Mouse (Mus musculus) lung, postnatal 0 days (tissue): ENCODE data around the gene Rcor3. TPM values are rescaled to one million over a fixed set of nuclear protein-coding genes. Genes with fewer than 3 reads are reported as not detected.

Source experiments
- ATAC-seq: fragments of 200-750 bp; cut with Nextera tagmentation; 2 replicates; pipeline ENCODE4 v1.8.0; 2017; ENCODE audit warnings: moderate library complexity
- DNase-seq: peaks from one replicate; pipeline ENCODE4 v3.0.0-alpha.2; 2016; ENCODE audit warnings: low spot score
- H3K27ac ChIP-seq: fragments of 300-500 bp; sonication (generic); 2 replicates; pipeline ENCODE4 v1.5.1; 2014; ENCODE audit warnings: antibody characterized with exemption, mild to moderate bottlenecking, low read length, mixed read lengths
- H3K27me3 ChIP-seq: fragments of 300-500 bp; sonication (generic); replicated peaks from 2 replicates; pipeline ENCODE4 v1.6.1; 2014; ENCODE audit warnings: low read length, mixed read lengths; ENCODE audit not compliant: insufficient read depth
- H3K36me3 ChIP-seq: fragments of 300-500 bp; sonication (generic); 2 replicates; pipeline ENCODE4 v1.6.1; 2014; ENCODE audit warnings: low read length, mixed read lengths; ENCODE audit not compliant: insufficient read depth
- H3K4me1 ChIP-seq: fragments of 300-500 bp; sonication (generic); 2 replicates; pipeline ENCODE4 v1.6.1; 2014; ENCODE audit warnings: antibody characterized with exemption, low read depth, low read length, mixed read lengths; ENCODE audit not compliant: insufficient read depth
- H3K4me2 ChIP-seq: fragments of 300-500 bp; sonication (generic); replicated peaks from 2 replicates; pipeline ENCODE4 v1.6.1; 2014; ENCODE audit warnings: low read depth, mild to moderate bottlenecking, low read length, moderate library complexity, mixed read lengths
- H3K4me3 ChIP-seq: fragments of 300-500 bp; sonication (generic); 2 replicates; pipeline ENCODE4 v1.5.1; 2014; ENCODE audit warnings: low read depth, low read length
- H3K9ac ChIP-seq: fragments of 300-500 bp; sonication (generic); replicated peaks from 2 replicates; pipeline ENCODE4 v1.6.1; 2014; ENCODE audit warnings: low read depth, mild to moderate bottlenecking
- H3K9me3 ChIP-seq: fragments of 300-500 bp; sonication (generic); 2 replicates; pipeline ENCODE4 v1.6.1; 2016; ENCODE audit warnings: low read length, mixed read lengths
- CTCF ChIP-seq: IDR thresholded peaks from 2 replicates; pipeline ENCODE4 v1.5.1; 2016; ENCODE audit warnings: antibody characterized with exemption, mild to moderate bottlenecking
- EP300 ChIP-seq: IDR thresholded peaks from 2 replicates; pipeline ENCODE4 v1.6.1; 2016; ENCODE audit warnings: antibody characterized with exemption, mild to moderate bottlenecking, control low read depth
- WGBS: fragments of 180-500 bp; shearing (Covaris S2); extraction: QIAGEN DNeasy Blood & Tissue Kit; methylation state at CpG from one replicate; pipeline ENCODE4 v1.1.7; 2014; 5-methylcytosine and 5-hydroxymethylcytosine counted together
- polyA plus RNA-seq: library from polyadenylated mRNA; unstranded; fragments of >200 nt; fragmentation: Nextera tagmentation; extraction: Ambion mirVana; gene quantifications from 2 replicates; pipeline ENCODE4 v1.2.1, GENCODE M21; 2015

Gene Rcor3
- polyA plus RNA-seq, 1 experiment from 2014 or later: 26.1 TPM

DNA sequence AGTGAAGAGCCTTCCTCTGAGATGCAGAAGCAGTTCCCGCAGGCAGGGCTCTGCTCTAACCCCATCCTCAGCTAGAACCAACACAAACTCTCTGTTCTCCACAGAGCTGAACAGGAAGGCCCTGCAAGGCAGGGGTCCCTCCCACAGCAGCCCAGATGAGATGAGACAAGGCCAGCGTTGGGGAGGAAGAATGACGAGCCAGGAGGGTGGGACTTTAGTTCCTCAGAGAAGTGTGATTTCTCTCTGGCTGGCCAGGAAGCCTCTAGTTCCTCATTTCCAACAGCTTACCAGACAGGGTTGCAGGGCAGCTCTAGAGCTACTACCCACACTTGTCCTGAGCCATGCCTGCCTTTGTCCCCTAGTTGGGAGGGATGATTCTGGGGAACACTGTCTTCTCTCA lies 59.5 kb downstream of the Rcor3 start:
- no peak; the same call in 1 of the 2 replicates for TF ChIP-seq EP300
- TF ChIP-seq CTCF: no peak
- Histone ChIP-seq H3K27me3 (no peaks in the 10 kb centered on the region), H3K4me2 (no peak overlapping the region), H3K9ac (no peak overlapping the region), H3K27ac (peak overlapping the region; percentile 48), H3K36me3 (0 out of 2 replicates have a peak, but pooled peaks cover 6% of the 10 kb centered on the region), H3K4me3 (no peak overlapping the region), H3K9me3 (peaks cover 3% of the 10 kb centered on the region; the same call in 1 of the 2 replicates), H3K4me1 (peaks cover 21% of the 10 kb centered on the region; the same call in 1 of the 2 replicates)
- ATAC-seq (peak; percentile 85), DNase-seq (peak; percentile 84)
- WGBS: 24% methylated on average over 3 of the region's 3 CpGs

DNA sequence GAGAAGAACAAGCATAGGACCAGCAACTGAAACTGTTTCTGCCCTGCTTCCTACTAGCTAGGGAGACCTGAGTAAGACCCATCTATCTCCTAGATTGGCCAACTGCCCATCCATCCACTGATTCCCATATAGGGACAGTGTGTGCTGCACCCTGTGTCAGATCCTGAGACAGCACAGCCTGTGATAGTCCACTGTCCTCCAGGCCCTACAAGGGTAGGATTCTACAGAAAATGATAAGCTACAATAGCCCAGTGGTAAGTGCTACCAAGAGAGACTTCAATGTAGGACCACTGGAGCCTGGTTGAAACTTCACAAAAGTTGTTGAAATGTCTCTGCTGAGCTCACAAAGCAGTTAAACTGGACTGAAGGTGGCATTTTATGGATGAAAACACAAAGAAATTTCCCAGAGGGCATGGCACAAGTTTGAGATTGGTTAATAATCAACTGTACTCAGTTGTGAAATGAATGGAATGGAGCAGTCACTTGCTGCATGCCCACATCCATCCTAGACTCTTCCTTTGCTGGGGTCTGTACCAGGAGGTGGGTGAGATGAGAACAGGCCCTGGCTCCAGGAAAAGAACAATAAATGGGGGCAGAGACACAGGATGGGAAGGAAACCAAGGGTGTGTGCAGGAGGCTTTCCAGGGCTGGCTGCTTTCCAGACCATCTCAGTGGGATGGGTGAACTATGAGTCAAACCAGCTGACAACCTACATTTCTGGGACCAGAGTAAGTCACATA lies 60.9 kb downstream of the Rcor3 start:
- ATAC-seq: peak; percentile 45
- Histone ChIP-seq H3K4me2 (no peak overlapping the region), H3K9me3 (peaks cover 3% of the 10 kb centered on the region; the same call in 1 of the 2 replicates), H3K27ac (peak overlapping the region; percentile 62; the same call in 1 of the 2 replicates), H3K9ac (no peak overlapping the region), H3K36me3 (0 out of 2 replicates have a peak, but pooled peaks cover 3% of the 10 kb centered on the region), H3K27me3 (no peaks in the 10 kb centered on the region), H3K4me1 (peaks cover 21% of the 10 kb centered on the region; the same call in 1 of the 2 replicates), H3K4me3 (no peak overlapping the region)
- TF ChIP-seq EP300 (0 out of 2 replicates have a peak, but pooled peaks have one; percentile 64), CTCF (no peak)
- DNase-seq: peak; percentile 70

DNA sequence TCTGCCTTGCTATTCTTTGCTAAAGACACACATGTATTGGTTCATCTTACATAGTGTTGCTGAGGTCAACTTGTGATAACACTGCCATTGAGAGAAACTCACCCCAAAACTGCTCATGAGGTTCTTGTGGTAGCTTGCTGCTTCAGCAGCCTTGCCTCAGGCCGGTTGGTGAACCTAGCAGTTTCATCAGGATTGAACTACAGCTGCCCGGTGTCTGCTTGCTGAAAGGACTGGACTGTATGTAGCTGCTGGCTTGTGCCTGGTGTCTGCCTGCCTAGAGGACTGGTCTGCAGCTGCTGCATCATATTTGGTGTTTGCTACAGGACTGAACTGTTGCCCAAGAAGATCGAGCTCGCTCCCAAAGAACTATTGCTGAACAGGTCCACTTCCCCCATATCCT lies 61.8 kb downstream of the Rcor3 start:
- no peak for DNase-seq
- no peak for TF ChIP-seq EP300
- TF ChIP-seq CTCF: no peak
- H3K27me3 ChIP-seq: no peaks in the 10 kb centered on the region
- no peak overlapping the region for H3K4me3 ChIP-seq
- no peaks in the 10 kb centered on the region for H3K9me3 ChIP-seq
- peaks cover 21% of the 10 kb centered on the region for H3K4me1 ChIP-seq
- ATAC-seq: no peak
- no peak overlapping the region for H3K9ac ChIP-seq
- H3K4me2 ChIP-seq: no peak overlapping the region
- no peaks in the 10 kb centered on the region for H3K36me3 ChIP-seq
- H3K27ac ChIP-seq: peak overlapping the region; percentile 62; the same call in 1 of the 2 replicates
- WGBS: 47% methylated on average over 4 of the region's 4 CpGs

DNA sequence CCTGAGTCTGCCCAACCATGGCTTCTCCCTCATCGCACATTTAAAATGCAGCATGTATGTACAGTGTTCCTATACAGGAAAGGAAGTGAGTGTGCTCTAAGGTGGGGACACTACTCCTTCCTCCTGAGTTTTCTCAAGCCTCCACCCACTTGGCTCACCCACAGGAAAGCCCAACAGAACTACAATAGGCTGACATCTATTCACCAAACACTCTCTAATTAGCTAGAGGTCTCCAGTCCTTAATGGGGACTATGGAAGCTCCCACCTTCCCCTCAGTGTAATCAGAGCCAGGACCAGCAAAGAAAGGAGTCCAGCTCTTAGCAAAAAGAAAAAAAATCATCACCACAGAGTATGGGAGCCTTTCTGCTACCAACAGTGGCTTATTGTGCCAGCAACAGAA lies 63.0 kb downstream of the Rcor3 start:
- Histone ChIP-seq H3K27ac (no peak overlapping the region), H3K36me3 (no peaks in the 10 kb centered on the region), H3K27me3 (no peaks in the 10 kb centered on the region), H3K9ac (no peak overlapping the region), H3K4me3 (no peak overlapping the region), H3K4me2 (no peak overlapping the region), H3K4me1 (peaks cover 26% of the 10 kb centered on the region), H3K9me3 (no peaks in the 10 kb centered on the region)
- TF ChIP-seq CTCF: no peak
- peak; percentile 80 for TF ChIP-seq EP300
- ATAC-seq (peak; percentile 29), DNase-seq (peak; percentile 50)
- 25% methylated on average over 1 of the region's 1 CpGs for WGBS

DNA sequence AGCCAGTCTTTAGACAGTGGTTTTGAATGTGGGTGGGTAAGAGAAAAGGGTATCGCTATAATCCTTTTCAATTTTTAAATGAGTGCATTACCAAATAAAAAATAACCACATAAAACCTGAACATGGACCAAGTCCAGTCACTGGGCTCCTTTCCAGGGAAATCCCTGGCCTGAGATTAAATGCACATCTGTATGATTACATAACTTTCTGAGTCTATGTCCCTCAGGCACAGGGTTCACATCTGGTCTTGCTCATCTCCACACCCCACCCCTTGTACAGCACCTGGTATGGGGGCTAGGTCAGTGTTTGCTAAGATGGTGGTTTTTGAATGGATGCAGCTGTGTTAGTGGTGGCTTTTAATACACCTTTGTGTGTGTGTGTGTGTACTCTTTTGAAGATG lies 65.4 kb downstream of the Rcor3 start:
- H3K9me3 ChIP-seq: no peaks in the 10 kb centered on the region
- DNase-seq: no peak
- ATAC-seq: no peak
- H3K27ac ChIP-seq: no peak overlapping the region
- H3K36me3 ChIP-seq: 0 out of 2 replicates have a peak, but pooled peaks cover 5% of the 10 kb centered on the region
- no peak for TF ChIP-seq CTCF
- no peaks in the 10 kb centered on the region for H3K27me3 ChIP-seq
- H3K4me2 ChIP-seq: no peak overlapping the region
- 79% methylated on average over 1 of the region's 1 CpGs for WGBS
- H3K4me1 ChIP-seq: peaks cover 13% of the 10 kb centered on the region
- H3K9ac ChIP-seq: no peak overlapping the region
- H3K4me3 ChIP-seq: no peak overlapping the region

DNA sequence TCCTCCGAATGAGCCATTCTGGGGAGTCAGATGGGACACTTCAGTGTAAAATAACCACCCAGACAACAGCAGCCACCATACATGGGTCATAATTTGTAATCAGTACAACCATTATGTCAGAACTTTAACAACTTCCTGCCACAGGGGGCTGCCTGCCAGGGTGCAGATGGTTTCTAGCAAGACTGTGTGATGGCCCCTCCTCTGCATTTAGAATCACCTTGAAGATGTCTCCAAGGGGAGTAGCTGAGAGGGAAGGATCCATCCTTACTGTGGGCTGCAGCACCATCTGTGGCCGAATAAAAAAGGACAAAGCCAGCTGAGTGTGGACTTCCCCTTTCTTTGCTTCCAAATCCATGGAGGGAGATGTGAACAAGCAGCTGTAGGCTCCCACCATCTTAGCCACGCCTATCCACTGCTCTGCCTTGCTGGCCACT lies 67.2 kb downstream of the Rcor3 start:
- H3K27ac ChIP-seq: 0 out of 2 replicates have a peak overlapping the region, but pooled peaks have one; percentile 9
- no peaks in the 10 kb centered on the region for H3K9me3 ChIP-seq
- TF ChIP-seq EP300 (no peak), CTCF (peak; percentile 45)
- H3K4me3 ChIP-seq: no peak overlapping the region
- DNase-seq (peak; percentile 46), ATAC-seq (peak; percentile 44)
- 37% methylated on average over 3 of the region's 3 CpGs for WGBS
- no peaks in the 10 kb centered on the region for H3K27me3 ChIP-seq
- H3K36me3 ChIP-seq: peaks cover 13% of the 10 kb centered on the region; the same call in 1 of the 2 replicates
- no peak overlapping the region for H3K9ac ChIP-seq
- peak overlapping the region; percentile 19; the same call in 1 of the 2 replicates for H3K4me2 ChIP-seq
- H3K4me1 ChIP-seq: peaks cover 5% of the 10 kb centered on the region
